Mouse (Mus musculus): ENCODE results near the gene Gli2. TPM values are rescaled to one million over a fixed set of nuclear protein-coding genes. Genes with fewer than 3 reads are reported as not detected.

Gene Gli2
- total RNA-seq, 2 experiments from 2014 or later = 5.6 to 6.8 TPM

DNA sequence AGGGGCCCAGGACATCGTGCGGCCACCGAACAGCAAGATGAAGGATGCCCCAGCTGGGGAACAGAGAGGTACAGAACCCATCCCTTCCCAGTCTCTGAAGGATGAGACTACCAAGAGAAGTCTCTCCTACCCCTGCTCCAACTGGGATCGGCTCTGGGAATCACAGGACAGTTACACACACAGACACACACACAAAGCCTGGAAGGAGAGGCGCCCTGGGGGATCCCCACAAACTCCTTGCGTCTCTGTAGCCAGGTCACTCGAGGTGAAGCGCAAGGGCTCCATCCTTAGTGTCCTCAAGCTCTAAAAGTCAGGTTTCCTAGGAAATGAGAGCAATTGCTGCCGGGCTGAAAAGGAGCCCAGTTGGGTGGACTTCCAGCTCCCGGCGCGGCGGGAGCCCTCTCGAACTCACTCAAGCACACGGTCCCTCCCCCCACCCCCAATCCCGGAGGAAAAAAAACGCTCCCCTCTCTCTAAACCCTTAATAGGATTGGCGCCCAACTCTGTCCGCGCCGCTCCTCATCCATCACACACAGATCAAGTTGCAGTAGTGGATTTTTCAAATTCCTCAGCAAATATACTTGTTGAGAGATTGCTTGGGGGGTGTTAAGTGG, 1.4 kb downstream of the Gli2 start:
- DNase-seq (ENCODE audit: low spot score in 2 of 2) = no peak

DNA sequence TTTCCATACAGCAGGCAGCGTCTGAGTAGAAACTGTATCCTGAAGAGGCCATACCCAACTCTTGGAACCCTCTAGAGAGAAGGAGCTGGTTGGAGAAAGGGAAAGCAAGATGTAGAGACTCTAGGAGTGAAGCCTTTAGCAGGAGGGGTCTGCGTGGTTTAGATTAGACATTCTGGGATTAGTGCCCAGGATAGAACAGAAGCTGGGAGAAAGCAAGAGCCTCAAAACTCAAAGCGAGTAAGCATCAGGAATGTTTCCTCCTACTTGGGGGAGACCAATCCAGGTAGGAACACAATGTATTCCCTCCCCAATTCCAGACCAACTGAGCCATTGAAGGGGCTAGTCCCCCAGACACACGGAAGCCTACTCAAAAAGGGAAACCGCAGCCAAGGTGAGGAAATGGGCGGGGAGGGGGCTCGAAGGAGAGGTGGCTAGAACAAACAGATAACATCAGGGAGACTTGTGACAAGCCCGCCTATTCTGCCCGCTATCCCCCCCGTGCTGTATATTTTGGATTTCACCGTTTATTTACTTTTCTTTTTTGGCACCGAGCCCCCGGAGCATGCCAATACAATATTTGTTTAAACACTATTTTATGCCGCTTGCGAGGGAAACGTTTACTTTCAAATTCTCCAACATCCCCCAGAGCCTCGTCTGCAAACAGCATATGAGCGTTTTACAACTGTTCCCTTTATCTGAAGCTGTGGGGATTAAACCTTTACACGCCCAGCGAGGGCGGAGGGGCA, 2.1 kb downstream of the Gli2 start:
- no peak for DNase-seq (ENCODE audit: low spot score in 2 of 2)

DNA sequence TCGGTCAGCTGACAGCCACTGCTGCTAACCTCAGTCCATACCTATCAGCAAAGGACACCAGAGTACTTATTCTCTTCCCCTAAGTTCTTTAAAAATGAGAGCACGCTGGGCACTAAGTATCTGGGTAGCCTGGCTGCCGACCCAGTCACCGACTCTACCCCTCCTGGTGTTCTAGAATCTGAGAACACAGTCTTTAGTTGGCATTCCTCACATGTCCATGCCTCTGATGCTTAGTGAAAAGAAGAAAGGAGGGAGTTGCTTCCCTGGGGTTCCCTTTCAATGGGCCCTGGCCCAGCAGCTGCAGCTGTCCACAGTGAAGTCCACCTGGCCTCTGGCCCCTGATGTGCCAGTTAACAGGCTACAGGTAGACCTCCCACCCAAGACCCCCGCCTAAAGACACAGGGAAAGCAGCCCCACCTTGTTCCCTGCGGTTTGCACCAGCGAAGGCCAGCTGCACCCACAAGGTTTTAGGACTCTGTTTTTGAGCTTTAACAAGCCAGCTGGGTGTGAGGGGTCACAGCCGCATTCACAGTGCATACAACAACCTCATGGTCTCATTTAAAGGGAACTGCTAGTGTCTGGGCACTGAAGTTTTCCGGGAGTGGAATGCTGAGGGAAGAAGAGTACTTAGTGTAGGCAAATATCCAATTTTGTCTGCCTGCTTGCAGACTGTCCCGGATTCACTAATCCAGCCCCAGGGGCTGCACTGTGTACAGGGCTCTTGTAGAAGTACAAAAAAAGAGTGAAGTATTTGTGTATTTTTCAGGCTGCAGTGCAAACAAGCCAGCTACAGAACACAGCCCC, 3.4 kb downstream of the Gli2 start:
- DNase-seq (ENCODE audit: low spot score in 2 of 2) = peak in 1 of 2 experiments; percentile 36

DNA sequence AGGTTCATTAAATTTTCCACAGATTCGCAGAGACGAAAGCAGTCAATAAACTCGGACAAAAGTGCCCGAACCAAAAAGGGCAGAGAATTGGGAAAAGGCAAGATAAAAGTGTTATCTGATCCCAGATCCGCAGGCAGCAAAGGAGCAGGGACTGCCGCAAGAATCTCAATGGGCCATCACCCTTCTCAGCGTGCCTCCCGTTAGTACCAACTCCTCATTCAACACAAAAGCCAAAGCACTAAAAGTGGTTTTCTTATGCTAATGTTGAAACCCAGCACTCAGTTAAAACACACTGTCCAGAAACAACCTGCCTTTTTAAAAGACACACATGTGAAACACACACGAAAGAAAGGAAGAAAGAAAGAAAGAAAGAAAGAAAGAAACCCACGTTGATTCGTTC, 4.4 kb downstream of the Gli2 start:
- no peak for DNase-seq (ENCODE audit: low spot score in 2 of 2)

DNA sequence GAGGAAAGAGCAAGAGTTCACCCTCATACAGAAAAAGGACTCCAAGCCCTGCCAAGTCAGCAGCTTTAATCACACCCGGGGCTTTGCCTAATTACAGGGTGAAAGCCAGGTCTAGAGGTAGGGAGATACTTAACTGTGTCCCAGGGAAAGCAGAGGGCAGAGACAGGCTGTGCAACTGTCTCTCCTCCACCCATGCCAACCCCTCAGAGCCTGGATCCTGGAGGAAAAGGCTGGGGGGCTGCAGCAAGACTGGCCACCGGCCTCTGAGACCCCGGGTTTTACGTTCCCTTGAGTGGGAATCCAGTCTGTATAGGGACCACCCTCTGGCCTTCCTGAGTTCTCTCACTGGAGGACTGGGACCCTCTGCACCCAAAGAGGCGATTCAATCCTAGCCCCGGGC, 4.9 kb downstream of the Gli2 start:
- no peak for DNase-seq (ENCODE audit: low spot score in 2 of 2)

DNA sequence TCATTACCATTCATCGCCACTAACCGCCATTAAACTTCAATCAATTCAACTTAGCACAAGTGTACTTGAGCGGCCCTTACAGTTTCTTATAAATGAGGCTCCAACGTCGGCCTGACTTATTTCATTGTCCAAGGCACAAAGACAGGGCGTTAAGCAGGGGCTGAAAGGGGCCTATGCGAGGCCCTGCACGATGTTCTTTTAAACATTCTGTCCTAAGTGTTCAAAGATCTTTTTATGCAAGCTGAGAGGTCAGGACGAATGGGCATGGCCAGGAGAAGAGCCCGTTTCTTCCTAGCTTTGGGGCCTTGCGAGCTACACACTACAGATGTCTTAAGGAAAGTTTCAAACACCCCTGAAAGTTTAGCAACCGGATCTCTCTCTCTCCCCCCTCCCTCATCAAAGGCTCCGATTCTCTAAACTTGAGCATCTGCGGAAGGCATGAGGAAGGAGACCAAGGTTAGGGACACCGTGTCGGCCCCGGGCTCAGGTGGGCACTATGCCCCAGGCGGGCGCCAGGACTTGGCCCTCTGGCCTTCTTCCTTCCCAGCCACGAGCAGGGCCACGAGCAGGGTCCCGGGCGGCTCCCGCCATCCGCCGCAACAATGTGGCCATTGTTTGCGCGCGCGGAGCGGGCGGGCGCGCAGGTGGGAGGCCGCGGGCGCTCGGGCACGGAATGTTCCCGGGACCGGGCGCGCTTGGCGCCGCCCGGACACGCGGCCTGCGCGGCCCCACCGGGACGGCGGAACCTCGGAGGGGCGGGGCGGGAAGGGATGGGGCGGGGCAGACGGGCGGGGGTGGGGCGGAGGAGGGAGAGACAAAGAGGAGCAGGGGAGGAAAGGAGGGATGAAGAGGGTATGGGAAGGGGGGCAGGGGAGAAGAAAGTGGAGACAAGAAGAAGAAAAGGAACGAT, 5.7 kb downstream of the Gli2 start:
- peak; percentile 38 to 58 for DNase-seq (ENCODE audit: low spot score in 2 of 2)

DNA sequence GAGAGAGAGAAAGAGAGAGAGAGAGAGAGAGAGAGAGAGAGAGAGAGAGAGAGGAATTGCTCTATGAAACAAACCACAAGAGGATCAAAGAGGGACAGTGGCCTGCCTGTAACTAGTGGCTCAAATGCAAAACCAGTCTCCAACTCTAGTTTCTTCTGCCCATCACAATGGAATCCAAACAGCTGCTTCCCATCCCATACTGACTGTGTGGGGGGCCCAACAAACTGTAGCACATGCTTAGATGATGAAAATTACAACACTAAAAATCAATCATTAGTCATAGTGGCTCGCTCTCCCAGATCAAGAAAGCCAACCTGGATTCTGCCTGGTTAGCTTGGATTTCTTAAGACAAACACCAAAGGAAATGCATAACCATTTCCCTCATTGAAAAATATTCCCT, 15.0 kb downstream of the Gli2 start:
- no peak for DNase-seq (ENCODE audit: low spot score in 2 of 2)

DNA sequence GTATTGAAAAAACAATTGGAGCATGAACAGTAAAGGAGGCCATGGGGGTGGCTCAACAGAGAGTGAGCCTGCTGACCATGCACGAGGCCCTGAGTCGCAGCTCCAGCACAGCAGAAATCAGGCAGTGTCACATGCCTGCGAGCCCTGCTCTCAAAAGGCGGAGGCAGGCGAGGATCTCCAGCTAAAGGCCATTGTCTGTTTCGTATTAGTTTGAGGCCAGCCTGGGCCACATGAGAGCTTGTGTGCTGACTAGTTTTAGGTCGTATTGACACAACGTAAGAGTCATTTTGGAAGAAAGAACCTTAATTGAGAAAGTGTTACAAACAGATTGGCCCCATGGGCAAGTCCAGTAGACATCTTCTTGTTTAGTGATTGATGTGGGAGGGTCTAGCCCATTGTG, 17.5 kb downstream of the Gli2 start:
- no peak for DNase-seq (ENCODE audit: low spot score in 2 of 2)

DNA sequence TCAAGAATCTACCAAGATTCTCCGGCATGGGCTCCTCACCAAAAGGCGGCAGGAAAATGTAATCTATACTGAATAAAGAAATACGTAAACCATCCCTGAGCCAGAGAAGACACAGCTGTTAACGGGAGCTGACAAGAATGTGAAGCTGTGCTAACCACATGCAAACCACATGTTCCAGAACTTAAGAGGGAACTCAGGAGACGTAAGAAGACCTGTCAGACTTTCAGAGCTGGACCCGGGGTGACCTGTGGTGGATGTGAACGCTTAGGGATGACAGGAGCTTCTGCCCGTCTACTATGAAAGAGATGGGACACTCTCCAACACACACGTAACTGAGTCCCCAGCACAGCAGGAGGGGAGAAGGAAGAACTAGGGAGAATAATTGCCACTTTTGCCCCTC, 18.1 kb downstream of the Gli2 start:
- DNase-seq (ENCODE audit: low spot score in 2 of 2) = no peak

DNA sequence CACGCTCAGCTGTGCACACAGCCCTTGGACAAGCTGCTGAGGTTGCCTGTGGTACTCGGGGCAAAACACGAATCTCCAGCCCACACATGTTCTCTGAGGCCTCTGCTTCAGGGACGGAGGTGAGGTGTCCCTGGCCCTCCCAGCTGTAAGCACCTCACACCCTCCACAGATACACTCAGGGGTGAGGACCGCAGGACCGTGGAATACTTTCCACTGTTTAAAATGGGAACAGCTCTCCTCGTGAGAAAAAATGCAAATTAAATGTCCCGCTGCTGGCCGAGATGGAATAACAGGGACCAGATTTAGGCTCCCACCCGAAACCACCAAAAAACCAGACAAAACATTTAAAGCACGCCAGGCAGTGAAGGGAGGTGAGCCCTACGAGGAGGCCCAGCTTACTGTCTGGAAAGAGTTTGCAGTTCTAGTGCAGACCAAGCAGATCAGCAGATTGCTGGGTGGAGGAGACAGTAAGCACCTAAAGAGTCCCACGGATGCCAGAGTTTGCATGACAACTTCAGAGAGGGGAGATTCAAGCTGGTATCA, 19.2 kb downstream of the Gli2 start:
- no peak for DNase-seq (ENCODE audit: low spot score in 2 of 2)

DNA sequence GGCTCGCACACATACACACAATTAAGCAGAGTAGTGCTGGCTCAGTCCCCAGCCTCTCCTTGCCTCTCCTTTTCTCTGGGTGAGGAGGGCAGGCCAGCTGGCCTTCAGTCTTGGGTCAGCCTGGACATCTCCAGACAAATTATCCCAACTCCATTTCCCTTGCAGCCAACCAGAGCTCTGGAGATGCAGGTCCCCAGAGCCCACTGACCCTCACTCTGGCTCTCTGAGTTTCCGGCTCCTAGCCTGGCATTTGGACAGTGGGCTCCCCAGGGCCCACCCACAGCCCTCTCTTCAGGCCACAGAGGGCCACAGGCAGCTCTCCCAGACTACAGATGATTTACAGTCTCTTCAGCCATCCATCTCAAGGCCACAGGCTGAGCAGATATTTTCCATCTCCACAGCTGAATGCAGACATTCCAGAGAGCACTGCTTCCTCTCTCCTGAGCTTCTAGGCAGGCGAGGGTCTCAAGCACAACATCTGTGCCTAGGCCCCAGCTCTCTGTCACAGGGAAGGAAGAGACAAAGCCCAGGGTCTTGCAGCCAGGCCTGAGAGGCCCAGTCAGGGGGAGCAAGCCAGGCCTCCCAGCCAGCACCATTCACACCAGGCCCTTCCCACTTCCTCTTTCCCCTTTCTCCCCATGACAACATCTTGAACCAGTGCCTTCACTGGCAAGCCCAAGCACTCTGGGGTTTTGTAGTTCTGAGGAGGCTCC, 19.8 kb downstream of the Gli2 start:
- DNase-seq (ENCODE audit: low spot score in 2 of 2) = peak; percentile 63 to 71

DNA sequence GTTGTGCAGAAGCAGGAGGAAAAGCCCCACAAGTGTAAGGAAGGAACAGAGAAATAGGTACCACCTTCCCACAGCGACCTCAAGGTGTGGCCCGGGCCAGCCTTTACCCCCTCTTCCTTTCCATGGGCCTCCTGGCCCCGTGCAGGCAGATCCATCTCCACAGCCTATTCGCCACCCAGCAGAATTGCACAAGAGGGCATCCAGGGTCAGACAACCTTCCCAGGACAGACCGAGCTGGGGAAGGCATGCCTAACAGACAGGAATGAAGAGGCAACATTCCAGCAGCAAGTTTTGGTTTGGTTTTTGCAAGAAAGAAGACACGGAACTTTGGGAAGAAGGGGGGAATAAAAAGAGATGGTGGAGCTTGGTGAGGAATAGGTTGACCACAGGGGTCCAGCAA, 22.2 kb downstream of the Gli2 start:
- DNase-seq (ENCODE audit: low spot score in 2 of 2) = no peak

DNA sequence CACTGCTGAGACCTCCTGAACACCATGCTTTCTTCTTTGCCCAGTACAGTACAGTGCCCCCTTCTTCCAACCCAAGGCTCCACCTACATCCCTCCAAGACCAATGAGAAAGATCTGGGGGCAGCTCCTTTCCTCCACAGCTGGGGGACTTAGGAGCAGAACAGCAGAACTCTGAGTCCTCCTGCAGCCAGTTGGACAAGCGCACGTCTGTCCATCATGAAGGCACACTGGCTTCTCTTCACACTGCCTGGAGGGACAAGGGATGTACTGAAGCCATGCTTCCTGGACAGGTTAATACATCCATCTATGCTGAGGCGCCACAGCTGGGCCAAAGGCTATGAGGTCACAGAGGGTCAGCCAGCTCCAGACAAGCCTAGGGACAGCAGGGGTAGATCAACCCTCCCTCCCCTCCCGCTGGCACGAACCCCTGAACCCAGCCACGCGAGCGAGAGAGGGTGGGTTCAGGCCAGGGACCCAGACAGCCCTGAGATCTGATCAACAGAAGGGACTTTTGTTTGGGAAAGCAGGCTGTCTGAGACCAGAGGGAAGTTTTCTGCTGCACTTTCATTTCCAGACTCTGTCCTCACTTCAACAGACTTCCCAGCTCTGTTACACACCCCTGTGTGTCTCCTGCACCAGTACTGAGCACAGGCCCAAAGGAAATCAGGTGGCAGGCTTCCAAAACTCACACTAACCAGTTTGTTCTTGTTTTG, 27.6 kb downstream of the Gli2 start:
- no peak for DNase-seq (ENCODE audit: low spot score in 2 of 2)

DNA sequence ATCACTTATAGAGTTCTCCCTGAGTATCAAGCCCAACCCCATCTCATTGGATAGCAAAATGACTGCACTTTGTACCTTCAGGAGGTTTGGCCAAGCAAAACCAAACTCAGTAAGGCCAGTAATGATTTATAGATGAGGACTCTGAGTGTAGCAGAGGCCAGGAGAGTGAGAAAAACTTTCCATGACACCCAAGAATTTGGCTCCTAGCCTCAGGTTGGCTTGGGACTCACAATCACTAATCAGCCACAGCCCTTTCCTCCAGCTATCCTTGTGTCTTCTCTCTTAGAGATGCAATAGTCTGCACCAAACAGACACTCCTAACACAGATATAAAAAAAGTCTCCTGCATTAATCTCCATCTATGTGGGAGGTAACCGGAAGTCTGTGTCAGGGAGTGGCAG, 31.1 kb downstream of the Gli2 start:
- DNase-seq (ENCODE audit: low spot score in 2 of 2) = no peak

DNA sequence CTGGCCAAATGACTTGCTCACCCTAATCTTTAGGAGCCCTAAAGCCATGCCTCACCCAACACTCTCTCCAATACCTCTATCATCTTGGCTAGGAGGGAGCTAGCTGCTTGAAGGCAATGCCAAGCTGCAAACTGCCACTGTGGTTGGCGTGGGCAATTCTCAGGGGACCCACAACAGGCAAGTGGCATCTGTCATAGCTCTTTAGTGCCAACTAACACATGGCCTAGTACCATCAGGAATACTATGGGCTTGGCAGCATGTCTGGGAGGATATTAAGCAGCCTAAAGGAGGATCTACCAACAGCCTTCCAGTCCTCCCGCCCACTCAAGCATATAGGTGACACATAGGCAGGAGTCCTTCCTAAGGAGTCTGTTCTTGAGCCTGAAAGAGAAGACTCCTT, 33.3 kb downstream of the Gli2 start:
- peak; percentile 32 to 52 for DNase-seq (ENCODE audit: low spot score in 2 of 2)

DNA sequence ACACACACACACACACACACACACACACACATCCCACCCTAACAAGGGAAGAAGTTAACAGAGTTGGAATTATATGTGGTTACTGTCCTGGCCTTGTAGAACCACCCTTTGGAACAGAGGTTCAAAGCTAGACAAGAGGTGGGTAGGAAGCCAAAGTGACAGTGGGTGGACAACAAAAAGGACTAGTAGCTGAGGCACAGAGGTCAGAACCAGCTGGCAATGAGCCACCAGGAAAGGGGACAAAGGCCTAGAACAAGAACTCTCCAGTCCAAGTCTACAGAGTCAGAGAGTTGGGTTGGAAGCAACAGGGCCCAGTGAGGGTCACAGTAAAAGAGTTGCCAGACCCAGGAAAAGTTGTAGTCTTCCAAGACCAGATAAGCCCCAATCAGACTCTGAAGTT, 34.4 kb downstream of the Gli2 start:
- no peak for DNase-seq (ENCODE audit: low spot score in 2 of 2)

DNA sequence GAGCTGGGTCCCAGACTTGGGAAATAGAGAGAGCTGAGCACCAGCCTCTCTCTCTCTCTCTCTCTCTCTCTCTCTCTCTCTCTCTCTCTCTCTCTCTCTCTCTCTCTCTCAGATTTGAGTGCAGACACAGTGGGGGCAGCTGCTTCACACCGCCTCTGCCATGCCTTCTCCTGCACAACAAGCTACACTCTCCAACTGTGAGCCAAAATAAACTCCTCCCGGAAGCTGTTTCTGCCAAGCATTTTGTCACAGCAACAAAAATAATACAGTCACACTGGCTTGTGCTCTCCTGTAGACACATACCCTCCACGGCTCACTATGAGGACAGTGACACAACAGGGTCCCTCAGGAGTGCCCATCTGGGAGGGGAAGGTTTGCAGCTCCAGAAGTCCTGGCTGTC, 36.6 kb downstream of the Gli2 start:
- DNase-seq (ENCODE audit: low spot score in 2 of 2) = no peak

DNA sequence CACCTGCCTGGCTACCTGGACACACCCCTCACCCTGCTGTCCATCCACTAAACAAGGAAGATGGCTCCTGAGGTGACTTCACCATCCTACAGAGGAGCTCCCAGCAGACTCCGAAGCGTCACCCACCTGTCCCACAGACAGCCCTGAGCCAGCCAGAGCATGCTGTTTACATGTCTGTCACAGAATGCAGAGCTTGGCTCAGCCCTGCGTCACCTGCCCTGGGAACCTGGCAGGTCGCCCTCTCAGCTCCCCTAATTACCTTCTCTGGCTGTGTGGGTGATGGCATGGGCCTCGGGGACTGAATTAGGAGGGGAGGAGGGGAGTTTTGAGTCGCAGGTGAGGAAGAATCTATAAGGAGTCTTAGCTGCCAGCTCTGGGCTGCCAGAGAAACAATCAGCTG, 38.3 kb downstream of the Gli2 start:
- peak in 1 of 2 experiments; percentile 26 for DNase-seq (ENCODE audit: low spot score in 2 of 2)

DNA sequence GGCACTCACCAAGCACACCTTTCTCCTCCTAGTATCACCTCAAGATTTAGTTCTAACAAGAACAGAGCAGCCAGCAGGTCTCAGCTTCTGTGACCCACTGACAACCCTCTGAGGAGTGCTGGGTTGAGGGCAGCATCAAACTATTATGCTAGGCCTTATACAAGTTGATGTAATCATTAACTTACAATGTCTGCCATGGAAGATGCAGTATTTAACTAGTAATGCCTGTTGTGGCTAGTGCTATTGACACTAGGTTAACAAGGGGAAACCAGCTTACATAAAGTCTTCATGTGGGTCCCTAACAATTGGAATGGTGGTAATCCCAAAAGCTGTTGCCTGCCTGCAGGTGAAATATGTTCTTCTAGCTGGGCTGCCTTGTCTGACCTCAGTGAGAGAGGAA, 44.5 kb downstream of the Gli2 start:
- DNase-seq (ENCODE audit: low spot score in 2 of 2) = no peak

Data from layer of hippocampus, postnatal 10 days (tissue).